Mouse (Mus musculus): ENCODE data around the gene Cmya5.

GRCm38 (mm10) chr13:93024837-93025236 lies 119.7 kb downstream of the Cmya5 start:
- no peak for TF ChIP-seq POLR2A (IDR thresholded peaks at IDR 0.05; ENCODE audit: extremely low read depth, insufficient read depth, low read length)
- TF ChIP-seq CTCF (IDR thresholded peaks at IDR 0.05; ENCODE audit: low read depth, low read length), result no peak

Data from liver, adult 2 months (tissue).